Mouse (Mus musculus) kidney, embryonic 16.5 days (tissue): Measurements from ENCODE around the gene Plbd2. TPM values are rescaled to one million over a fixed set of nuclear protein-coding genes. Genes with fewer than 3 reads are reported as not detected.

Source experiments
- ATAC-seq: fragments of 200-750 bp; cut with Nextera tagmentation; 2 replicates; pipeline ENCODE4 v1.8.0; 2017; ENCODE audit warnings: moderate TSS enrichment; ENCODE audit not compliant: low FRiP score, low TSS enrichment
- H3K27ac ChIP-seq: fragments of 300-500 bp; sonication (generic); 2 replicates; pipeline ENCODE4 v1.5.1; 2014; ENCODE audit warnings: low read length
- H3K27me3 ChIP-seq: fragments of 300-500 bp; sonication (generic); 2 replicates; pipeline ENCODE4 v1.6.1; 2014; ENCODE audit warnings: low read length, control low read depth, mixed read lengths; ENCODE audit not compliant: insufficient read depth
- H3K36me3 ChIP-seq: fragments of 300-500 bp; sonication (generic); 2 replicates; pipeline ENCODE4 v1.6.1; 2014; ENCODE audit warnings: low read length, control low read depth, mixed read lengths; ENCODE audit not compliant: insufficient read depth
- H3K4me1 ChIP-seq: fragments of 300-500 bp; sonication (generic); 2 replicates; pipeline ENCODE4 v1.6.1; 2014; ENCODE audit warnings: low read length, control low read depth, mixed read lengths; ENCODE audit not compliant: insufficient read depth
- H3K4me2 ChIP-seq: fragments of 300-500 bp; sonication (generic); replicated peaks from 2 replicates; pipeline ENCODE4 v1.6.1; 2014; ENCODE audit warnings: low read depth, low read length
- H3K4me3 ChIP-seq: fragments of 300-500 bp; sonication (generic); 2 replicates; pipeline ENCODE4 v1.5.1; 2014; ENCODE audit warnings: mild to moderate bottlenecking, low read length
- H3K9ac ChIP-seq: fragments of 300-500 bp; sonication (generic); replicated peaks from 2 replicates; pipeline ENCODE4 v1.6.1; 2014; ENCODE audit warnings: low read length
- H3K9me3 ChIP-seq: fragments of 300-500 bp; sonication (generic); 2 replicates; pipeline ENCODE4 v1.6.1; 2016; ENCODE audit warnings: low read length, control low read depth
- WGBS: fragments of 180-500 bp; shearing (Covaris S2); extraction: QIAGEN DNeasy Blood & Tissue Kit; methylation state at CpG from one replicate; pipeline ENCODE4 v1.1.7; 2014; 5-methylcytosine and 5-hydroxymethylcytosine counted together
- polyA plus RNA-seq: library from polyadenylated mRNA; unstranded; fragments of >200 nt; fragmentation: Nextera tagmentation; extraction: Ambion mirVana; gene quantifications from 2 replicates; pipeline ENCODE4 v1.2.1, GENCODE M21; 2015

Plbd2 gene
- polyA plus RNA-seq, 1 experiment from 2014 or later = 57.3 TPM

DNA sequence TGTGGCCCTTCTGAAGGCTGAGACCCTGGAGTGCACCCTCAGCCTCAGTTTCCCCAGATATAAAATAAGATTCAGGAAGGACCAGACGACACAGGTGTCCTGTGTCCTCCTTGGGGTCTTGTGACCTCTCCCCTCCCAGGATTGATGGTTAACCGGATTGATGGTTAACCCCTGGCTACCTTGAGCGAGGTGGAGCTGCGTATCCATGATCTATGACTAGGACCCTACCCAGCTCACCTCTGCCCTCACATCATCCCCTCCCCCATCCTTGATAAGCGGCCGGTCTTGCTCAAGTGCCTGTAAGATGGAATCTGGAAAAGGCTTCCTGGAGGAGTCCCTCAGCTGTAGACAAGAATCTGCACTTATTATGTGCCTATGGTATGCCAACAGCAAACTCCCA lies 34.6 kb downstream of the Plbd2 start:
- ATAC-seq = no peak
- no peak overlapping the region for H3K4me2 ChIP-seq
- WGBS = 69% methylated on average over 6 of the region's 6 CpGs
- H3K27ac ChIP-seq = no peak overlapping the region
- no peak overlapping the region for H3K4me3 ChIP-seq
- H3K9ac ChIP-seq = no peak overlapping the region
- no peaks in the 10 kb centered on the region for H3K27me3 ChIP-seq
- H3K4me1 ChIP-seq = no peaks in the 10 kb centered on the region
- no peaks in the 10 kb centered on the region for H3K36me3 ChIP-seq
- 0 out of 2 replicates have a peak, but pooled peaks cover 2% of the 10 kb centered on the region for H3K9me3 ChIP-seq

- Histone ChIP-seq H3K27me3 (no peaks in the 10 kb centered on the region), H3K4me3 (no peak overlapping the region), H3K4me1 (no peaks in the 10 kb centered on the region), H3K9ac (no peak overlapping the region), H3K9me3 (0 out of 2 replicates have a peak, but pooled peaks cover 2% of the 10 kb centered on the region), H3K36me3 (no peaks in the 10 kb centered on the region), H3K4me2 (no peak overlapping the region), H3K27ac (no peak overlapping the region)
- no peak for ATAC-seq
- WGBS = 58% methylated on average over 5 of the region's 5 CpGs
Measured at GRCm38 (mm10) chr5:120468336-120468735, 35.1 kb downstream of the Plbd2 start.

DNA sequence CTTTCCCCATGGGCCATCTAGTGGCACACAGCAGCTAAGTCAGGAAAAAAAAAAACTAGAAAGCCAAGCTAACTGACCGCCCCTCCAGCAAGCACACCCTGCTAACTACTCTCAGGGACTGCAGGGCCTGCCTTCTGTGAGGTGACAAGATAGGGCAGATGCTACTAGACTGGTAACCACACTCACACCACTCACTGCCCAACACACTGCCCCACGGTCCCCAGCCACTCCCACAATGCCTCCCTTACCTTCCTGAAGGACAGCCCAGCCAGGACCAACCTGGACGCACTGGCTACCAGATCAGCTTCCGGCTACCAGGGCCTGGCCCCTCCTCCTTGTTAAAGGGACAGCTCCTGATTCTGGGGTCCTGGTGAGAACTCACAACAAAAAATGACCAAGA lies 36.4 kb downstream of the Plbd2 start:
- H3K9ac ChIP-seq = peak overlapping the region; percentile 56
- 0 out of 2 replicates have a peak, but pooled peaks cover 2% of the 10 kb centered on the region for H3K9me3 ChIP-seq
- no peaks in the 10 kb centered on the region for H3K4me1 ChIP-seq
- 6% methylated on average over 4 of the region's 4 CpGs for WGBS
- peak; percentile 85 for ATAC-seq
- peaks cover 4% of the 10 kb centered on the region; the same call in 1 of the 2 replicates for H3K27me3 ChIP-seq
- peak overlapping the region; percentile 46 for H3K4me2 ChIP-seq
- peak overlapping the region; percentile 40 for H3K4me3 ChIP-seq
- no peaks in the 10 kb centered on the region for H3K36me3 ChIP-seq
- no peak overlapping the region for H3K27ac ChIP-seq

- 0 out of 2 replicates have a peak, but pooled peaks cover 2% of the 10 kb centered on the region for H3K9me3 ChIP-seq
- H3K27ac ChIP-seq = no peak overlapping the region
- H3K9ac ChIP-seq = no peak overlapping the region
- H3K36me3 ChIP-seq = no peaks in the 10 kb centered on the region
- WGBS = 78% methylated on average over 6 of the region's 6 CpGs
- peaks cover 4% of the 10 kb centered on the region; the same call in 1 of the 2 replicates for H3K27me3 ChIP-seq
- no peak overlapping the region for H3K4me3 ChIP-seq
- no peak overlapping the region for H3K4me2 ChIP-seq
- ATAC-seq = no peak
- no peaks in the 10 kb centered on the region for H3K4me1 ChIP-seq
Measured at GRCm38 (mm10) chr5:120465860-120466259, 37.6 kb downstream of the Plbd2 start.

DNA sequence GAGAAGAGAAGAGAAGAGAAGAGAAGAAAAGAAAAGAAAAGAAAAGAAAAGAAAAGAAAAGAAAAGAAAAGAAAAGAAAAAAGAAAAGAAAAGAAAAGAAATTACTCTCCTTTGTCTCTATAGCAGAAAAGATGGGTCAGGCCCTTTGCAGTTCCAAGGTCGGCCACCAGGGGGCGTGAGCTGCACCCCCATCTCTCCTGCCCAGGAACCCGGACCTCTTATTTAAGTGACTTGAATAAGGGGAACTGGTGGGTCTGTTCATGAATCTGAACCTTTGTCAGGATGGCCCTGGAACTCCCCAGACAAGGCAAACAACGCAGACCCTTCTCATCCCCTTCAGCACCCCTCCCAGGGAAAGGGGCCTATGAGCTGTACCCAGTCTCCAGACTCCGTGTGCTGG lies 38.4 kb downstream of the Plbd2 start:
- no peak overlapping the region for H3K9ac ChIP-seq
- H3K9me3 ChIP-seq = 0 out of 2 replicates have a peak, but pooled peaks cover 2% of the 10 kb centered on the region
- H3K4me3 ChIP-seq = no peak overlapping the region
- peaks cover 4% of the 10 kb centered on the region; the same call in 1 of the 2 replicates for H3K27me3 ChIP-seq
- 45% methylated on average over 5 of the region's 5 CpGs for WGBS
- H3K4me1 ChIP-seq = no peaks in the 10 kb centered on the region
- H3K27ac ChIP-seq = no peak overlapping the region
- H3K4me2 ChIP-seq = no peak overlapping the region
- H3K36me3 ChIP-seq = no peaks in the 10 kb centered on the region
- no peak for ATAC-seq

GRCm38 (mm10) chr5:120464321-120464720 lies 39.1 kb downstream of the Plbd2 start:
- no peak overlapping the region for H3K4me2 ChIP-seq
- 0 out of 2 replicates have a peak, but pooled peaks cover 2% of the 10 kb centered on the region for H3K9me3 ChIP-seq
- H3K36me3 ChIP-seq = no peaks in the 10 kb centered on the region
- no peak overlapping the region for H3K9ac ChIP-seq
- H3K4me1 ChIP-seq = no peaks in the 10 kb centered on the region
- ATAC-seq = no peak
- WGBS = 85% methylated on average over 4 of the region's 4 CpGs
- no peak overlapping the region for H3K4me3 ChIP-seq
- no peak overlapping the region for H3K27ac ChIP-seq
- H3K27me3 ChIP-seq = peaks cover 4% of the 10 kb centered on the region; the same call in 1 of the 2 replicates

- WGBS = 73% methylated on average over 15 of the region's 15 CpGs
- no peak for ATAC-seq
- Histone ChIP-seq H3K9ac (no peak overlapping the region), H3K4me1 (no peaks in the 10 kb centered on the region), H3K4me3 (no peak overlapping the region), H3K9me3 (0 out of 2 replicates have a peak, but pooled peaks cover 2% of the 10 kb centered on the region), H3K27me3 (peaks cover 4% of the 10 kb centered on the region; the same call in 1 of the 2 replicates), H3K4me2 (no peak overlapping the region), H3K36me3 (no peaks in the 10 kb centered on the region), H3K27ac (no peak overlapping the region)
Measured at GRCm38 (mm10) chr5:120461902-120462301, 41.5 kb downstream of the Plbd2 start.

- H3K27ac ChIP-seq = no peak overlapping the region
- no peak overlapping the region for H3K4me2 ChIP-seq
- no peak overlapping the region for H3K4me3 ChIP-seq
- ATAC-seq = no peak
- no peaks in the 10 kb centered on the region for H3K9me3 ChIP-seq
- H3K9ac ChIP-seq = no peak overlapping the region
- no peaks in the 10 kb centered on the region for H3K36me3 ChIP-seq
- H3K4me1 ChIP-seq = peaks cover 6% of the 10 kb centered on the region; the same call in 1 of the 2 replicates
- H3K27me3 ChIP-seq = peaks cover 6% of the 10 kb centered on the region; the same call in 1 of the 2 replicates
- 83% methylated on average over 10 of the region's 10 CpGs for WGBS
Measured at GRCm38 (mm10) chr5:120459133-120459532, 44.3 kb downstream of the Plbd2 start.

DNA sequence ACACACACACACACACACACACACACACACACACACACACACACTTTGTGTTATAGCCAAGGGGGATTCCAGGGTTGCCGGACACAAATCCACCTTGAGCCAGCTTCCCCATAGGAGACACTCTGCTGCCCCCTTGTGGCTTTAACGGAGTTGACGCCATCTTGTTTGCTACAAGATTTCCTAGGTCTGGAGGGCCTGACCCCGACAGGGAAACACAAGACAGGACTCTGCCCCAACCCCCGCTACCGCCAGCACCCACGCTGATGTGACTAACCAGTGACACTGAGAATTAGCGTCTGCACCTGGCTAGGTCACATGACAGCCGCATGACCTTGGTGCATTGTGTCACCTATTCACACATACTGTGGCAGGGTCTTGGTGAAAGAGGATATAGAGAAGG lies 45.8 kb downstream of the Plbd2 start:
- Histone ChIP-seq H3K4me3 (no peak overlapping the region), H3K4me1 (peaks cover 7% of the 10 kb centered on the region; the same call in 1 of the 2 replicates), H3K36me3 (no peaks in the 10 kb centered on the region), H3K27ac (no peak overlapping the region), H3K9me3 (no peaks in the 10 kb centered on the region), H3K4me2 (no peak overlapping the region), H3K27me3 (peaks cover 3% of the 10 kb centered on the region; the same call in 1 of the 2 replicates), H3K9ac (no peak overlapping the region)
- ATAC-seq = 0 out of 2 replicates have a peak, but pooled peaks have one; percentile 32
- 5% methylated on average over 9 of the region's 9 CpGs for WGBS

- no peak for ATAC-seq
- Histone ChIP-seq H3K4me1 (peaks cover 7% of the 10 kb centered on the region; the same call in 1 of the 2 replicates), H3K27ac (no peak overlapping the region), H3K27me3 (peaks cover 3% of the 10 kb centered on the region; the same call in 1 of the 2 replicates), H3K4me2 (no peak overlapping the region), H3K9ac (no peak overlapping the region), H3K4me3 (no peak overlapping the region), H3K36me3 (no peaks in the 10 kb centered on the region), H3K9me3 (no peaks in the 10 kb centered on the region)
- 55% methylated on average over 7 of the region's 7 CpGs for WGBS
Measured at GRCm38 (mm10) chr5:120456841-120457554, 46.4 kb downstream of the Plbd2 start.
